Mouse (Mus musculus) liver, postnatal 0 days (tissue): Measurements from ENCODE around the gene Apba3.

Source experiments
- CTCF ChIP-seq: sonication (generic); IDR thresholded peaks from 2 replicates; pipeline ENCODE4 v1.5.1; 2016; ENCODE audit warnings: antibody characterized with exemption, low read depth
- EP300 ChIP-seq: IDR thresholded peaks from 2 replicates; pipeline ENCODE4 v1.6.1; 2016; ENCODE audit warnings: antibody characterized with exemption, low read depth, mild to moderate bottlenecking

GRCm38 (mm10) chr10:81317273-81317672 is 50.5 kb downstream of the Apba3 start:
- no peak for TF ChIP-seq CTCF
- TF ChIP-seq EP300 = no peak
